Mouse (Mus musculus) ES-CJ7 (cell line): ENCODE results near the gene Olfr1042.

Source experiments
- DNase-seq: peaks from one replicate; pipeline ENCODE4 v3.0.0; 2011; ENCODE audit warnings: low read depth, low spot score

Olfr1042 gene

DNA sequence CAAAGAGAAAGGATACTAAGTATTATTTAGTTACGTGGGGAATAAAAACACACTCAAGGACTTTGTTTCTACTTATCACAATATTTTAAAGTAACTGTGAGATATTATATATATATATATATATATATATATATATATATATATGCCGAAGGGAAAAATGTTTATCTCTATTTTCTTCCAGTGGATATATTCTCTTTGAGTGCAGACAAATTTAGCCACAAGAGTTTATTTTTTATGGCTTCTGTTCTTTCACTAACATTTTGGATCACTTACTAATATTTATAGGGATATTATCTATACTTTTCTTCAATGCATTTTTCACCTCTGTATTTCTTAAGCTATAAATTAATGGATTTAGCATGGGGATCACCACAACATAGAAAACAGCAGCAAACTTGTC lies at the start of gene Olfr1042:
Olfr1042 (minus strand) TSS at position 101 of the 400 bp plus-strand sequence.
- no peak for DNase-seq

DNA sequence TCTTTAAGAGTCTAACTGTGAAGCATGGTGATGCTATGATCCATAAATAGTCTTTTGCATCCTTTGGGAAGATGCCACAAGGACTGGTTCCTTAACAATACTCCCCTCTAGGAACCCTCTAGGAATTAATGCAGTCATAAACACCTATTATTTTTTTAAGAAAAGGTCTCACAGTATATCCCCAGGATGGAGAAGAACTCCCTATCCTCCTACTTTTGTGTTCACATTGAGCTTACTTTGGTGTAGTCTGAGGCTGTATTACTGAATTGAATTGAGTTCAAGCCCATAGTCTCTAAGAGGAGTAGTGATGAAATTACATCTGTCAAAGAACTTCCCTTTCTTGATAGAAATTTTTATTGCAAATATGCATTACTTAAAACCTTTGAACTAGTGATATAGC lies 41.3 kb upstream of the Olfr1042 start, which contains the start of gene Olfr1045:
Olfr1045 (minus strand) TSS at position 101 of the 400 bp plus-strand sequence.
- DNase-seq = no peak

DNA sequence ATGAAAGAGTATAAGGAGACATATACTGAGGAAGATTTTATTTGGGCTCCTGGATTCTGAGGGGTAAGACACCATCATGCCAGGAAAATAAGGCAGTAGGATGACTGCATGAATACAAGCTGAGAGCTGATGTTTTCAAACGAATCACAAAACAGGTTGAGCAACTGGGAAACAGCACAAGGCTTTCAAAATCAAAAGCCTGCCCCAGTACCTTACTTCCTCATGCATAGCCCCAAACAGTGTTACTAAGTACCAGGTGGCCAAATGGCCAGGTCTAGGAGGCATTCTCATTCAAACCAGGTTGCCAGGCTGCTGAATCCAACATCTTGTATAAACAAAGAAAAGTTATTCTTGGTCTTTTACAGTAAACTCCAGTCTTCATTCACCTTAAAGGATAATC lies 34.2 kb upstream of the Olfr1042 start:
- no peak for DNase-seq

DNA sequence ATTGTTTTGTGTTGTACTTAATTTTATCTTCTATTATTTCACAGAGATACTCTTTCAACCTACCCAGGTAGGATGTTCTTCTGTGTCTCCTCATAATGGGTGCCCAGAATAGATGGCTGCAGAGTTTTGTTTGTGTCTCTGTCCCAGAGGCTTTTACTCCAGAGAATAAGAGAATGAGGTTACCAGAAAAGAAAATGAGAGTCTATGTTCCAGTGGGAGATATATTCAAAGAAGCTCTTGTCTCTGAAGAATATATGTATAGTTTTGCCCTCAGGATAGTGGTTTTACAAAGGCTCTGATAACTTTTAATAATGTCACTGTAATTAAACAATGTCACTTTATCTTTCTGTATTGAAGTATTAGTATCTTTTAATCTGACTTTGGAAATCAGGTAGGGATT lies 23.9 kb upstream of the Olfr1042 start, which contains the start of gene Olfr52:
Olfr52 (minus strand) TSS at position 101 of the 400 bp plus-strand sequence.
- no peak for DNase-seq

DNA sequence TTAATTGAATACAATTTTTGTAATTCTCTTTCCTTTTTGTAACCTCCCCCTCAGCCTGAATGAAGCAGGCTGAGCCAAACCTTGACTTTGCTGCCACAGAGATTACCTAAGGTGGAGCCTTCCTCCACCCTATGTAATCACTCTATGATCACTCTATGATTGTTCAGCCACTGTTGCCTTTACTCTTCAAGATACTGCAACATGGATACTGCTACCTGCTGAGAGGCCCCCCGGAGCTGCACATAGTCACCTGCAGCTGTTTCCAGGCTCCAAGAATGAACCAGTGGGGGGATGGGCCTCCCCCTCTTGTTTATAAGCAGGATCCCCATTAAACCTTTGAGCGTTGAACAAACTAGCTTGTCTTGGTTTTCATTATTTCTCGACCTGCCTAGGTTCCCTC lies 18.3 kb upstream of the Olfr1042 start:
- peak; percentile 75 for DNase-seq

DNA sequence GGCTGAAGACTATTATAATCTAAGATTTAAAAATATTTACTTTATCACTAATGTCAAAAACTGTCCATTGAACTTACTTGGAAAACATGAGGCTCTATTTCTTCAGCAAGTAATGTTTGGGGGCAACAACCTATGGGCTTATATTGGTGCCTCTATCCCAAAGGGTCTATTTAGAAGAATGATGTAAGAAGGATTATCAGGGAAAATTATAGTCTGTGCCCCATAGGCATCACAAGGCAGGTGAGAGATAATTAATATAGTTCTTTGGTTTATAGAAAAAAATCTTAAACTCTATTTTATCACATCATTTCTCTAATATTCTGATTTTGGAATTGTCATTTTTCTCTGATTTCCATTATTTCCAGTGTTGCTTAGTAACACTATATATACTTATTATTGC lies 16.1 kb upstream of the Olfr1042 start, which contains the start of gene Olfr1044:
Olfr1044 (minus strand) TSS at position 101 of the 400 bp plus-strand sequence.
- DNase-seq = no peak

DNA sequence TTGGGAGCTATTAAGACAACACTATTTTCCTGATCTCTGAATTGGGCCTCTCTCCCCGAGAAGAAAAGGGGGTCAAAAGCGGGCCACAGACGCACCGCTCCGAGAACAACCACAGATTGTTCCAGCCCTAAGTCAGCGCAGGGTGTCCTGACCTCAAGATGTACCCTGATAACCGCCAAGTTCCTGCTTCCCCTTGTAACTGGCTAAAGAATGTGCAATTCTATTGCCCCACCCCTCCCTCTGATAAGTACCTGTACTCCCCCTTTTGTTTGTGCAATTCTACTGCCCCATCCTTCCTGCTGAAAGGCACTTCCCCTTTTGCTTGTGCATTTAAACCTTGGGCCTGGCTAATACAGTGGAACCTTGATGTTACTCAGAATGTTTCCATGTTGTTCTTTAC lies 13.8 kb upstream of the Olfr1042 start:
- peak; percentile 80 for DNase-seq

DNA sequence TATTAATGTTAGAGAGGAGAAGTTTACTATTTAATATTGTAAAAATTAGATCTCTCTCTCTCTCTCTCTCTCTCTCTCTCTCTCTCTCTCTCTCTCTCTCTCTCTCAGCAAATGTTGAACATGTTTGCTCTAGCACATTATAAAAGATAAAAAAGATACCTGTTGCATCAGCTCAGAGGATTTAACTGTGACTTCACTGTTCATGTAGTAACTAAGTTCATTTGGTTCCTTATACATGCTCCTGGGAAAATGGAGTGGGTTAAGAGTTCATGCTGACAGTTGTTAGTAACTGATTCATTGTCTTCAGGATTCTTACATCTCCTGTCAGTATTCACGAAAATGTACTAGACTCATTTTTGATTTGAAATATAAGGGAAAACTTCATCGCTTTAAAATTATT lies 5.8 kb upstream of the Olfr1042 start, which contains the start of gene Olfr1043:
Olfr1043 (minus strand) TSS at position 101 of the 400 bp plus-strand sequence.
- no peak for DNase-seq

- DNase-seq = no peak
These were observed 15.0 kb downstream of the Olfr1042 start, which contains the start of gene Olfr1040 for GRCm38 (mm10) chr2:86146632-86147031. Olfr1040 (minus strand) TSS chr2:86146732.

DNA sequence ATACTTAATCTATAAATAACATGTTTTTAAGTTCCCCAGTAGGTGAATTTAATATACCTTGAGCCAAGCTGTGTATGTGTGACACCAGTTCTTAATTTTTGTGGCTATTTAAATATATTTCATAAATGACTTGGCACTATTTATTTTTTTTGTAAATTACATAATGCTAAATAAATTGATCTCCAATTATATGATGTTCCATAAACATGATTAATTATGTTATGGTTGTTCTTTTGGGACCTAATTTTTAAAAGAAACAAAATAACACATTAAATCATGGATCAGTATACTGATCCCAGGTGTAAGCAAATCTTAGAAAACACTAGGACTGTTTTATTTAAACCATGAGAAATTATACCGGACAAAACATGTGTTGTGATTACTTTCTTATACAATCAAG lies 25.8 kb downstream of the Olfr1042 start, which contains the start of gene Olfr1039:
Olfr1039 (minus strand) TSS at position 101 of the 400 bp plus-strand sequence.
- DNase-seq = no peak
